Mouse (Mus musculus) testis, postnatal 10 days (tissue): ENCODE data around the gene Dstyk.

ENCODE experiments used
- DNase-seq: peaks from one replicate; pipeline ENCODE4 v3.0.0; 2021; ENCODE audit warnings: low spot score

Dstyk gene

DNA sequence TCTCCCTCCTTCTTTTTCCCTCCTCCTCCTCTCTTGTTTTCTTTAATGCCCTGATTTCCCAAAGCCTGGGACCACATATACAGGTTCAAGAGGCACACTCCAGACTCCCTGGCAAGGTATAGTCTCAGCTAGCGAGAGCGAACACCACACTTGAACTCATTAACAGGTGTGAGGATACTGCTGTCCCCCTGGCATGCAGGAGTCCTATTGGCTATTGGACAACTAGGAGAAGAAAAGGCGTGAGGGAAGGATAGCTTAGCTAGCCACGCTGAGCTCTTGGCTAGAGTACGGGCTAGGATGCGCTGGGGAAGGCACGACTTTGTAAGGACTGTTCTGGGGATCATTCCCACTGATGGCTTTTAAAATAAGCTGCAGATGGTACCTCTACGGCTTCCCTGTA is 94.8 kb downstream of the Dstyk start:
- no peak for DNase-seq

DNA sequence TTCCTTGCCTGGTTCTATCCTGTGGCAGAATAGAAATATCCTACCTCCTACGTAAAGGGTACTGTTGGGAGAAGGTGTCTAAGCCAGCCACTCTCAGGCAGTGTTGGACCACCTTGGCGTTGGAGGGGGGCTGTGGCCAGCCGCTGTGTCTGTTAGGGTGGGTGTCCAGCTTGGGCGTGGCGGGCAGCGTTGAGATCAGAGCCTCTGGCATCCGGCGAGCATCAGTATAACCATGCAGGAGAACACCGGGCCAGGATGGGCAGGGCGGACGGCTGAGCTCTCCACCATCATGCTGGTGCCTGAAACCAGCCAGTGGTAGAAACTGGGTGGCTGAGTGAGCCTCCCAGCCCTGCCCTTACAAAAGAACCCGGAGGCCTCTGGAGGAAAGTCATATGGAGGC is 98.0 kb downstream of the Dstyk start:
- no peak for DNase-seq
